Mouse (Mus musculus): ENCODE results near the gene Grik5.

DNA sequence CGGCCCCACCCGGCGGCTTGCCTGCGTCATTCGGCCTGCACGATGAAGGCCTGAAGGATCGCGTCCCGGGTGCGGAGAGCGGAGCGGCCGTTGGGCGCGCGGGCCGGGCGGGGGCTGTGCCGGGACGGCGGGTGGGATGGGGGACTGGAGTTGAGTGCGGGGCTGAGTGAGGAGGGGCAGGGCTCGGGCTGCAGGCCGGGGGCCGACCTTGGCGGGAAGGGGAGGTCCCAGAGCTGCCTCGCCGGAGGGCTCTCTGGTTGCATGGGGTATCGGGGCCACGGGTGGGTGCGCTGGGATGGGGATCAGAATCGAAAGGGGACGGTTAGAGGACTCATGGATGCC lies 5.2 kb upstream of the Grik5 start:
- TF ChIP-seq CTCF (IDR thresholded peaks at IDR 0.05; ENCODE audit: extremely low read depth, insufficient read depth, low read length): no peak
- TF ChIP-seq POLR2A (IDR thresholded peaks at IDR 0.05; ENCODE audit: extremely low read depth, insufficient read depth, low read length): no peak

Measured in cortical plate, adult 2 months (tissue).